ENCODE assay signal across 22 mouse cellular contexts in the genomic region with DNA sequence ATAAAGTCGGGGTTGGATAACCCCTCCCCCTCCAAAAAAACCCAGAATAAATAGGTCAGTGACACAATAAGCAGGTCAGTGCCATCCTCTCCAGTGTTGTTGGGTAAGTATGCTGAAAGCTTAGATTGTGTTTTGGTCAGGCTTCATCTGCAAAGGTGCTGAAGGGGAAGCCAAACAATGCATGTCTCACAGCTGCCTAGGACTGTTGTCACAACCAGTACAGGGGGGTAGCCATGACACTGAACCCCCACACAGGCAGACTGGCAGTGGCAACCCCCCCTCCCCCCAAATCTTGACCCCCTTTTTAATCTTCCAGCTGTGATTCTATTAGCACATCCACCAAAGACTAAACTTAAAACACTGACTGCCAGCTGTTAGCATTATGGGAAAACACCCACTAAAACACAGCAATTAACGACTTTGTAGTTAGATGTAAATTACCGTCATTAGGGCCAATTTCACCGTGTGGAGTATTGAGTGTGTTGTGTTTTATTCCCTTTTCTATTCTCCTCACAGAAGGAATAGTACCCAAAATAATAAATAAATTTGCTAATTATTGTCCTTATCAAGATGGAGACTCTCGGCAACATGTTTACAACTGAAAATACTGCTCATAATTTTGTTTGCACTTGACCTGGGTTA.
DNase-seq lines count a peak whose midpoint lies in the region; ATAC-seq and TF ChIP-seq lines count a peak whose summit lies in the region.
"Had no signal": no experiment of that assay in that cellular context is flagged by ENCODE, and none has a peak within 500 bp of the region (broad histone marks: within the 10 kb centered on the region; RNA-seq: fewer than 3 reads in every experiment).

No protein-coding gene starts in this region.

- no peak for TF ChIP-seq POLR2A in brain, embryonic 14.5 days (IDR thresholded peaks at IDR 0.05; ENCODE audit: borderline replicate concordance, extremely low read depth, insufficient read depth, insufficient read length, poor library complexity, severe bottlenecking)

- peak; percentile 66 for DNase-seq in brain, embryonic 14.5 days (ENCODE audit: low read depth)
- no peak for DNase-seq in ovary, postnatal 10 days (ENCODE audit: low spot score)
- DNase-seq in Muller cell, postnatal 12 days (ENCODE audit: inconsistent ontology term): no peak
- DNase-seq: adrenal gland, adult 8-10 months; adrenal gland, postnatal 25 days; cerebellum, adult 18-20 months; cerebellum, adult 9-10 months; cerebellum, postnatal 14 days; gastrocnemius, adult 2 months; gastrocnemius, postnatal 14 days; heart, adult 11 months; kidney, adult 18-20 months had no signal

- H3K36me3 ChIP-seq in forebrain, embryonic 15.5 days: no peaks in the 10 kb centered on the region
- H3K36me3 ChIP-seq in forebrain, embryonic 12.5 days (replicated peaks): no peaks in the 10 kb centered on the region
- H3K36me3 ChIP-seq in forebrain, embryonic 16.5 days (ENCODE audit: control insufficient read depth, insufficient read depth): no peaks in the 10 kb centered on the region
- H3K36me3 ChIP-seq: hindbrain, embryonic 13.5 days had no signal

- no peaks in the 10 kb centered on the region for H3K27me3 ChIP-seq in forebrain, embryonic 15.5 days
- H3K27me3 ChIP-seq in forebrain, embryonic 12.5 days: no peaks in the 10 kb centered on the region
- H3K27me3 ChIP-seq in forebrain, embryonic 16.5 days (replicated peaks; ENCODE audit: control insufficient read depth, insufficient read depth, low read length): no peaks in the 10 kb centered on the region
- H3K27me3 ChIP-seq: hindbrain, embryonic 13.5 days had no signal

- H3K4me1 ChIP-seq in forebrain, embryonic 15.5 days: peaks cover 3% of the 10 kb centered on the region; the same call in 1 of the 2 replicates
- 0 out of 2 replicates have a peak, but pooled peaks cover 3% of the 10 kb centered on the region for H3K4me1 ChIP-seq in forebrain, embryonic 12.5 days
- 0 out of 2 replicates have a peak, but pooled peaks cover 3% of the 10 kb centered on the region for H3K4me1 ChIP-seq in forebrain, embryonic 16.5 days (replicated peaks; ENCODE audit: control insufficient read depth, insufficient read depth, low read length)
- H3K4me1 ChIP-seq: hindbrain, embryonic 13.5 days had no signal

- ATAC-seq in forebrain, embryonic 15.5 days (replicated peaks): peak; percentile 43; the same call in 1 of the 2 replicates
- ATAC-seq in forebrain, embryonic 12.5 days (ENCODE audit: low FRiP score): no peak; the same call in 1 of the 2 replicates
- peak; percentile 65 for ATAC-seq in forebrain, embryonic 16.5 days
- ATAC-seq: activated CD4-positive, CD25-positive, alpha-beta regulatory T cell, adult 4 months; CD4-positive, CD25-positive, alpha-beta regulatory T cell, adult 4 months; hindbrain, postnatal 0 days; inflammation-experienced regulatory T-cells, adult 6 months; intestine, embryonic 16.5 days had no signal

- H3K4me2 ChIP-seq in forebrain, embryonic 15.5 days (replicated peaks): no peak overlapping the region
- no peak overlapping the region for H3K4me2 ChIP-seq in forebrain, embryonic 12.5 days
- H3K4me2 ChIP-seq in forebrain, embryonic 16.5 days (ENCODE audit: low read length): no peak overlapping the region
- H3K4me2 ChIP-seq: heart, embryonic 11.5 days; hindbrain, embryonic 13.5 days had no signal

- H3K9me3 ChIP-seq in forebrain, embryonic 15.5 days: no peaks in the 10 kb centered on the region
- no peaks in the 10 kb centered on the region for H3K9me3 ChIP-seq in forebrain, embryonic 12.5 days
- no peaks in the 10 kb centered on the region for H3K9me3 ChIP-seq in forebrain, embryonic 16.5 days (ENCODE audit: control insufficient read depth, low read length)
- H3K9me3 ChIP-seq: hindbrain, embryonic 13.5 days had no signal

- TF ChIP-seq CTCF in brain, embryonic 14.5 days (IDR thresholded peaks at IDR 0.05; ENCODE audit: borderline replicate concordance, extremely low read depth, insufficient read depth, insufficient read length): no peak

- no peak overlapping the region for H3K9ac ChIP-seq in forebrain, embryonic 15.5 days (replicated peaks)
- H3K9ac ChIP-seq in forebrain, embryonic 12.5 days: no peak overlapping the region
- no peak overlapping the region for H3K9ac ChIP-seq in forebrain, embryonic 16.5 days (replicated peaks; ENCODE audit: low read depth, low read length)
- H3K9ac ChIP-seq: hindbrain, embryonic 13.5 days had no signal

- H3K4me3 ChIP-seq in forebrain, embryonic 15.5 days: no peak overlapping the region
- H3K4me3 ChIP-seq in forebrain, embryonic 12.5 days (replicated peaks): no peak overlapping the region
- H3K4me3 ChIP-seq in forebrain, embryonic 16.5 days (replicated peaks; ENCODE audit: low read length): no peak overlapping the region
- H3K4me3 ChIP-seq: gastrocnemius, adult 2 months; hindbrain, embryonic 13.5 days had no signal

- WGBS in forebrain, embryonic 15.5 days: 38% methylated on average over 5 of the region's 5 CpGs
- 53% methylated on average over 5 of the region's 5 CpGs for WGBS in forebrain, embryonic 12.5 days
- 31% methylated on average over 5 of the region's 5 CpGs for WGBS in forebrain, embryonic 16.5 days

- H3K27ac ChIP-seq in forebrain, embryonic 15.5 days (replicated peaks): no peak overlapping the region
- H3K27ac ChIP-seq in forebrain, embryonic 12.5 days: no peak overlapping the region
- H3K27ac ChIP-seq in forebrain, embryonic 16.5 days (ENCODE audit: low read length): no peak overlapping the region
- H3K27ac ChIP-seq: gastrocnemius, adult 2 months; hindbrain, embryonic 13.5 days; hindbrain, postnatal 0 days had no signal
